Mouse (Mus musculus): ENCODE data around the gene Lmntd2. TPM values are rescaled to one million over a fixed set of nuclear protein-coding genes. Genes with fewer than 3 reads are reported as not detected.

The Lmntd2 gene
- polyA plus RNA-seq (2012; rRNA removed): 8.6 and 10.9 TPM in 2 replicates

GRCm38 (mm10) chr7:141213605-141214235, at the start of gene Lmntd2:
Gene Lmntd2, minus strand, starts transcription at chr7:141214080.

GRCm38 (mm10) chr7:141228279-141229067, 14.6 kb upstream of the Lmntd2 start, which contains the start of gene Phrf1:
Gene Phrf1, plus strand, starts transcription at chr7:141228784.

GRCm38 (mm10) chr7:141215101-141215879, 1.4 kb upstream of the Lmntd2 start, which contains the start of gene Rassf7:
Gene Rassf7, plus strand, starts transcription at chr7:141215860.

GRCm38 (mm10) chr7:141193948-141194347, 19.9 kb downstream of the Lmntd2 start, which contains the start of the genes Hras and Lrrc56:
Gene Hras, minus strand, starts transcription at chr7:141194005.
Gene Lrrc56, plus strand, starts transcription at chr7:141194157.

GRCm38 (mm10) chr7:141172116-141173006, 41.5 kb downstream of the Lmntd2 start, which contains the start of gene Rnh1:
Gene Rnh1, minus strand, starts transcription at chr7:141172857.

Other genes starting within 250 kb of the Lmntd2 start
- 12.4 and 30.5 TPM in 2 replicates for gene Ifitm1, start 246.9 kb downstream of the Lmntd2 start, polyA plus RNA-seq (2012; rRNA removed)
- 5.5 and 20.2 TPM in 2 replicates for gene Ifitm3, start 203.3 kb downstream of the Lmntd2 start, polyA plus RNA-seq (2012; rRNA removed)
- 0.35 and 0.38 TPM in 2 replicates for gene Ifitm6, start 196.2 kb downstream of the Lmntd2 start, polyA plus RNA-seq (2012; rRNA removed)
- not detected in 2 replicates for gene Gm17387, start 184.9 kb downstream of the Lmntd2 start, polyA plus RNA-seq (2012; rRNA removed)
- 68.2 and 109 TPM in 2 replicates for gene B4galnt4, start 153.0 kb downstream of the Lmntd2 start, polyA plus RNA-seq (2012; rRNA removed)
- 1.5 and 2.1 TPM in 2 replicates for gene Pkp3, start 135.9 kb downstream of the Lmntd2 start, polyA plus RNA-seq (2012; rRNA removed)
- 2.3 and 2.7 TPM in 2 replicates for gene Sigirr, start 113.5 kb downstream of the Lmntd2 start, polyA plus RNA-seq (2012; rRNA removed)
- 0.52 and 0.88 TPM in 2 replicates for gene Ano9, start 96.3 kb downstream of the Lmntd2 start, polyA plus RNA-seq (2012; rRNA removed)
- gene Ptdss2, start 91.7 kb downstream of the Lmntd2 start, polyA plus RNA-seq (2012; rRNA removed): 55.5 and 61.6 TPM in 2 replicates
- gene Rnh1, start 41.2 kb downstream of the Lmntd2 start, polyA plus RNA-seq (2012; rRNA removed): 44.5 and 71.8 TPM in 2 replicates
- gene Hras, start 20.1 kb downstream of the Lmntd2 start, polyA plus RNA-seq (2012; rRNA removed): 97.5 and 134 TPM in 2 replicates
- 15.4 and 17.1 TPM in 2 replicates for gene Lrrc56, start 19.9 kb downstream of the Lmntd2 start, polyA plus RNA-seq (2012; rRNA removed)
- gene Rassf7, start 1.8 kb upstream of the Lmntd2 start, polyA plus RNA-seq (2012; rRNA removed): 38.0 and 43.8 TPM in 2 replicates
- gene Phrf1, start 14.7 kb upstream of the Lmntd2 start, polyA plus RNA-seq (2012; rRNA removed): 45.8 and 52.9 TPM in 2 replicates
- 0.49 and 0.77 TPM in 2 replicates for gene Irf7, start 52.4 kb upstream of the Lmntd2 start, polyA plus RNA-seq (2012; rRNA removed)
- gene Cdhr5, start 62.7 kb upstream of the Lmntd2 start, polyA plus RNA-seq (2012; rRNA removed): 0.02 and 0.16 TPM in 2 replicates
- gene Sct, start 65.1 kb upstream of the Lmntd2 start, polyA plus RNA-seq (2012; rRNA removed): 0.28 and 4.1 TPM in 2 replicates
- 0.56 and 1.6 TPM in 2 replicates for gene Drd4, start 77.9 kb upstream of the Lmntd2 start, polyA plus RNA-seq (2012; rRNA removed)
- 45.2 and 61.7 TPM in 2 replicates for gene Deaf1, start 113.6 kb upstream of the Lmntd2 start, polyA plus RNA-seq (2012; rRNA removed)
- 44.9 and 57.3 TPM in 2 replicates for gene Tmem80, start 113.7 kb upstream of the Lmntd2 start, polyA plus RNA-seq (2012; rRNA removed)
- 2.7 and 3.8 TPM in 2 replicates for gene Eps8l2, start 124.8 kb upstream of the Lmntd2 start, polyA plus RNA-seq (2012; rRNA removed)
- 237 and 389 TPM in 2 replicates for gene Taldo1, start 178.1 kb upstream of the Lmntd2 start, polyA plus RNA-seq (2012; rRNA removed)
- 36.6 and 60.3 TPM in 2 replicates for gene Gatd1, start 200.1 kb upstream of the Lmntd2 start, polyA plus RNA-seq (2012; rRNA removed)
- gene Cend1, start 215.4 kb upstream of the Lmntd2 start, polyA plus RNA-seq (2012; rRNA removed): 6.8 and 9.0 TPM in 2 replicates
- gene Slc25a22, start 223.8 kb upstream of the Lmntd2 start, polyA plus RNA-seq (2012; rRNA removed): 61.2 and 68.0 TPM in 2 replicates
- gene Pidd1, start 229.9 kb upstream of the Lmntd2 start, polyA plus RNA-seq (2012; rRNA removed): 29.8 and 30.6 TPM in 2 replicates
- 1,440 and 4,284 TPM in 2 replicates for gene Rplp2, start 233.3 kb upstream of the Lmntd2 start, polyA plus RNA-seq (2012; rRNA removed)
- gene Pnpla2, start 241.1 kb upstream of the Lmntd2 start, polyA plus RNA-seq (2012; rRNA removed): 10.3 and 13.7 TPM in 2 replicates
- gene Cracr2b, start 247.0 kb upstream of the Lmntd2 start, polyA plus RNA-seq (2012; rRNA removed): 4.1 and 6.6 TPM in 2 replicates